Mouse (Mus musculus) left cerebral cortex, adult 18-20 months (tissue): ENCODE data around the gene Atf7. TPM values are rescaled to one million over a fixed set of nuclear protein-coding genes. Genes with fewer than 3 reads are reported as not detected.
"Not testable (repeated sequence)": the region's sequence is repeated elsewhere in the genome, so short reads cannot be mapped to it uniquely, and the experiment has no call there.

Experiments
- DNase-seq, 2 experiments: peaks; one replicate each; pipeline ENCODE4 v3.0.0; 2021 to 2022; ENCODE audit warnings: low spot score in 2 of 2, mixed read lengths in 1 of 2
- long read RNA-seq, 2 experiments: library from polyadenylated mRNA; stranded (forward); transcript quantifications; one replicate each; pipeline ENCODE4 v2.0.0; 2021
- total RNA-seq, 2 experiments: library from RNA; stranded (reverse); gene quantifications; 2 replicates each; pipeline ENCODE4 v1.2.3; 2021

The Atf7 gene
- 10 to 100 TPM; 33.9 to 36.3 TPM for total RNA-seq
- long read RNA-seq, experiment 1, full-length matches to known transcripts, result 3 of 6 reads
- long read RNA-seq, experiment 1, partial matches to known transcripts, result 3 of 6 reads
- long read RNA-seq, experiment 1, other reads (novel, unspliced or antisense), result 0 of 6 reads
- long read RNA-seq, experiment 2, full-length matches to known transcripts, result 3 of 8 reads
- long read RNA-seq, experiment 2, partial matches to known transcripts, result 1 of 8 reads
- long read RNA-seq, experiment 2, other reads (novel, unspliced or antisense), result 4 of 8 reads

- DNase-seq, result peak; percentile 99
These were observed at the start of gene Atf7, which contains the start of gene Gm28047 for GRCm38 (mm10) chr15:102624970-102625686. Gene Atf7 (minus strand): TSS chr15:102625464. Gene Gm28047 (minus strand): TSS chr15:102625067.

- DNase-seq, result peak; percentile 29 to 53
These were observed 48.3 kb upstream of the Atf7 start for GRCm38 (mm10) chr15:102673548-102673947.

- peak; percentile 23 to 35 for DNase-seq
These were observed 47.2 kb upstream of the Atf7 start, which contains the start of gene Atp5g2 for GRCm38 (mm10) chr15:102672215-102673071. Gene Atp5g2 (minus strand): TSS chr15:102672352.

DNA sequence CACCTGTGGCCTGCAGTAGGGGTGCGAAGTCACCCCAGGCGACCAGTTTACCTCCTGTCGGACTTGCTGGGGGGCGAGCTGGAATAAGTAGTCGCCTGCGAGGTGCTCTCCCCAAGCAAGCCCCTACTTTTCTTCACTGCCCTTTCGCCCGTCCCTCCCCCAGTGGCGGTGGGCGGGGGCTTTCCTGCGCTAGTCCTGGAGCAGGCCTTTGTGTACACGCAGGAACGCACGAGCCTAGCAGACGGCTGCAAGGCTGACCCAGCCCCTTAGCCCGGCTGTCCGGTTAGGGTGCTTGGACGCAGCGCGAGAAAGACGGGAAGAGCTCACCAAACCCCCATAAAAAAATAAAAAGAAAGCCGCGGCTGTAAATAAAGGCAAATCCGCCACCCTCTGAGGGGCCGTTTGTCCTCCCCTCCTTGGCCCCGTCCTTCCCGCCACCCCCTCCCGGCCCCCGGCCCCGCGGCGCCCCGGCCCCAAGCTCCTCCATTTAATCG lies 46.5 kb upstream of the Atf7 start:
- DNase-seq, result peak; percentile 64 to 71

DNA sequence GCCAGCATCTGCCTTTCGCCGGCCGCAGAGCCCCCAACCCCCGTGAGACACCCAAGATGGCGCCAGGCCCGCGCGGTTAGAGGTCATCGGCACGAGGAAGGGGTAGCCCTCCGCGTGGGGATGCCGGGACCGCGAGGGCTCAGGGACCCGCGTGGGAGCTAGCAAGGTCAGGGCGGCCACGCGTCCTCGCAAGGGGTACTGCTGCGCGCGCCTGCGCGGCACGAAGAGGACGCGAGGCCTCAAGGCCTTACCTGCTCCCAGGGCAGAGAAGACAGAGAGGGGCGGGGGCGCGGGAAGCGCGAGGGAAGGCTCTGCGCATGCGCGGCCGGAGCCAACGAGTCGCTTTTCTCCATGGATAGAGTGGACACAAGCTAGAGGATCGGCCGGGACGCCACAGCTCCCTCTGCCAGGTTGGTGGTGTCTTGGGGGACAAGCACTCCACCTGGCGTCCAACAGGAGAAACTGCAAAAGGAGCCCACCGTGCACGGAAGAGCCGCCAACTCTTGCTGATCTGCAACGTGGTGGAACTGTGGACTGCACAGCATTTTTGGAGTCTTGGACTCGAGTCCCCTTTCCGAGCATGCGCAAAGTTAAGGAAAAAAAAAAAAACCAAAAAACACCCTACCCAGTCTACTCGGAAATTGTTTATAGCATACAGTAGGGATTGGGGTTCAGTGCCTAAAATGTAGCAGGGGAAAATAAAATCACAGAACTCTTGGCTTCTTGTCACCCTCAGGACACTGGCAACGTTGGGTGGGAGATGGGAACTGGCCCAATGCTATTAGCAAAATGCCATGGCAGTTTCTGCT lies 45.7 kb upstream of the Atf7 start:
- DNase-seq, result peak; percentile 94 to 97

GRCm38 (mm10) chr15:102670281-102670680 lies 45.0 kb upstream of the Atf7 start:
- no peak for DNase-seq

DNA sequence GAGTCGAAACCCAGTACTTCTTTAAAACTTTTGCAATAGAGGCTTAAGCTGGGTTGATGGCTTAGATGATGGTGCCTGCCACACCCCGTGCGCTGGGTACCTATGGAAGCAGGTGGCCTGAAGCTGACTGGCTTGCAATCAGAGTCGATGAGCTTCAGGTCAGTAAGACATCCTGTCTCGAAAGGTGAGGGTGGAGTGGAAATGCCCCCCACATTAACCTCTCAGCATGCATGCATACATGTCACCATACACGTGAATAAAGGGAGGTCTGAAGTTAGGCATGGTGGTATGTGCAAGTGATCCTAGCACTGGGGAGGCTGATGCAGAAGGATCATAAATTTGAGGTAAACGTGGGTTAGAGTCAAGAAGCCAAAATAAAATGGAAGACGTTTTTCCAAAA lies 44.3 kb upstream of the Atf7 start:
- no peak for DNase-seq

GRCm38 (mm10) chr15:102665494-102665893 lies 40.2 kb upstream of the Atf7 start:
- DNase-seq, result peak; percentile 58 to 69

- DNase-seq, result no peak
These were observed 38.6 kb upstream of the Atf7 start for GRCm38 (mm10) chr15:102663825-102664224.

DNA sequence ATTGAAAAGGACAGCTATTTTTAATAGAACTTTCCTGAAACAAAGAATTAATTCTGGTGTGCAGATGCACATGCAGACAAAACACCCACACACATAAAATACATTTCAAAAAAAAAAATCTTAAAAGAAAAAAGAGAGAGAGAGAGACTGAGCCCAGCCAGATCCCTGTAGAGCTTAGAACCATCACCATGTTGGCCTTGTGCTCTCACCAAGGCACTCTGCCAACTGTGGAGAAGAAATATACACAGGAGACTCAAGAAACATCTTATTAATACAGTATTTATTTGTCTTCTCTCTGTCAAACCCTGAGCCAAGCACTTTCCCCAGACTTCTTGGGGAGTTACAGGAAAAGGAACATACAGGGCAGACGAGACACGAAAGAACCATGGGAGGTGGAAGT lies 37.3 kb upstream of the Atf7 start:
- DNase-seq, result not testable (repeated sequence)

- peak in 1 of 2 experiments; percentile 32 for DNase-seq
These were observed 32.7 kb upstream of the Atf7 start for GRCm38 (mm10) chr15:102657926-102658381.

- DNase-seq, result no peak
These were observed 31.4 kb upstream of the Atf7 start for GRCm38 (mm10) chr15:102656658-102657057.

DNA sequence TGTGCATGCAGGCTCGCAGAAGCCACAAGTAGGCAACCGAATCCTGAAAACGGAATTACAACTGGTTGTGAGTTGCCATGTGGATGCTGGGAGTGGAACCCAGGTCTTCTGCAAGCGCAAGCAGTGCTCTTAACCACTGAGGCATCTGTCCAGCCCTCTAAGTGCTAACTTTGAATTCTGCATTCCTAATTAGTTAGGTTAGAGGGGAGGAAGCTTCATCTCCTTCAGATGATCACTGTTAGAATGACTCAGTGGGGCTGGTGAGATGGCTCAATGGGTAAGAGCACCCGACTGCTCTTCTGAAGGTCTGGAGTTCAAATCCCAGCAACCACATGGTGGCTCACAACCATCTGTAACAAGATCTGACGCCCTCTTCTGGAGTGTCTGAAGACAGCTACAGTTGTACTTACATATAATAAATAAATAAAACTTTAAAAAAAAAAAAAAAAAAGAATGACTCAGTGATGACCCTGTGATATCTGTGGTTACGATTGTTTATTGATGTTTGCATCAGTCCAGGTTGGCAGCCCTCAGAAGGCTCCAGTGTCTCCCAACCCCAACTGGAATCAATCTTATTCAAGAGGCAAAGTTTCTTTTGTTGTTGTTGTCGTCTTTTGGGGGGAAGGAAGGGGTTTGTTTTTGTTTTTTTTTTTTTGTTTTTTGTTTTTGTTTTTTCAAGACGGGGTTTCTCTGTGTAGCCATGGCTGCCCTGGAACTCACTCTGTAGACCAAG lies 26.8 kb upstream of the Atf7 start:
- DNase-seq, result not testable (repeated sequence)

DNA sequence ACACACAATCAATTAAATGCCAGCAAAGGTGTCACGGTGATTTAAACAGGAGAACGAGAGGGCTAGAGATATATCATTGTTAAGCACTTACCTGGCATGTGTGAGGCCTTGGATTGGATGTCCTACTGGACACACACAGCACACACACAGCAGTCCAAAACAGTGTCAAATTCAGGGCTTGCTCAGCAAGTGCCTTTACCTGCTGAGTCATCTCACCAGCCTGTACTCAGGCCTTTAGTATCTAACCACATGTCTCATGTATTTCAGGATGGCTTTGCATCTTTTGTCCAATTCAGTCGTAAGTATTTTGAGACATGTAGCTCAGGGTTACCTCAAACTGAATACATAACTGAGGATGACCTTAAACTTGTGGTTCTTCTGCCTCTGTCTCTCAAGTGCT lies 25.8 kb upstream of the Atf7 start:
- DNase-seq, result no peak

- peak; percentile 33 to 67 for DNase-seq
These were observed 10.6 kb upstream of the Atf7 start for GRCm38 (mm10) chr15:102635817-102636216.

GRCm38 (mm10) chr15:102634684-102635083 lies 9.4 kb upstream of the Atf7 start:
- no peak for DNase-seq

GRCm38 (mm10) chr15:102625687-102626055 lies 407 bp upstream of the Atf7 start:
- no peak for DNase-seq

DNA sequence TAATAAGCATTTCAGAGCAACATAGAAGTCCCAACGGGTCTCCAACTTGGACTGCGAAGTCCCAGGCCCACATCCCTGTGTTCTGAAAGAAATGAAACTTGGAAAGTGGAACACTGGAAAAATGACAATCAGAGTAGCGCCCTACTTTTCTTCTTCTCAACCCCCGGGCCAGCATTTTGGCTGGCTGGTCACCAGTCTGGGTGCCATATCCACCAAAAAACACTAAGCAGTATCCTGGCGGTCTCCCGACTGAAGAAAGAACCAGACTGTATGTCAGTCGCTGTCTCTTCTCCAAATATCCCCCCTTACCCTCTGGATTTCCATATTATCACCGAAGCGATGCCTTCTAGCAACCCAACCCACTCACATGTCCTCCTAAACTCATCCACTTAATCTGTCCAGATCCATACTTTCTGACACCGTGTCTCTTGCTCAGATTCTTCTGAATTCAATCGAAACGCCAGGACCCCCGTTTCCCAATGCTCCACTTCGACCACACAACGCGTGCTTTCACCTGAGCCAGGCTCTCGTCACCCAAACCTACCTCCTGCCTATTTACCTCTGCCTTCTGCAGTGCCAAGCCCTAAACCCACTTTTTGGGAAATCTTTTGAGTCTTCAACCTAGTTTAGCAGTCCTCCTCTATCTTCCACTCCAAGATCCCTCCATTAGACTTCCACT lies 834 bp downstream of the Atf7 start:
- DNase-seq, result no peak

- DNase-seq, result no peak
These were observed 2.1 kb downstream of the Atf7 start for GRCm38 (mm10) chr15:102623121-102623520.
